Mouse (Mus musculus): Measurements from ENCODE around the gene Rap1gap2. TPM values are rescaled to one million over a fixed set of nuclear protein-coding genes. Genes with fewer than 3 reads are reported as not detected.

Gene Rap1gap2
- total RNA-seq (2021): 10 to 100 TPM in 1 of 2 experiments, 1 to 10 TPM in 1; 8.2 to 10.9 TPM
- long read RNA-seq, experiment 1, partial matches to known transcripts: 0 of 4 reads
- long read RNA-seq, experiment 1, other reads (novel, unspliced or antisense): 4 of 4 reads
- long read RNA-seq, experiment 2, partial matches to known transcripts: 1 of 4 reads
- long read RNA-seq, experiment 2, other reads (novel, unspliced or antisense): 3 of 4 reads

DNA sequence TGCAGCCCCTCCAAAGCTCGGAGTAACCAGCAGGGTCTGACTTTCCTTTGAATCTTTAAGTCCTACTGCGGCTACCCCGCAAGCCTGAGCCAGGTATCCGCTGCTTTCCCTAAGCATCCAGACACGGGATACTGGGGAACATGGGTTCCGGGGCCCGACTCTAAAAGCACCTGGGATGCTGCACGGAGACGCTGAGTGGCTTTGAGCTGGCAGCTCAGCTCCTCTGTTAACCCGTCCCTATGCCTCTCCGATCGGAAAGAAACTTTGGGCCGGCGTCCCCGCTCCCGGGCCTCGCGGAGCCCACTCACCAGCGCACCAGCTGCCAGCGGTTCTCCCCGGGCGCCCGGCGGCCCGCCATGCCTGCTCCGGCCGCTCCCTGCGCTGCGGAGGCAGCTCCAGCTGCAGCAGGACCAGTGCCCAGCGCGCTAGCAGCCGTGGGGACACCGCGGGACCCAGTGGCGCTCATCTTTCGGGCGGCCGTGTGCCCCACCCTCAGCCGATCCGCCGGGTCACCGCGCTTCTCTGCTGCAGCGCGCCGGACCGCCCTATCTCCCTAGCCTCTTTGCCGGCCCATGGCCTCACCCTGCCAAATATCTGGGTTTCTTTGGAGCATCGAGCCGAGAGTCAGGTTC, at the start of gene Rap1gap2:
Rap1gap2 (minus strand) TSS at position 371 of the 632 bp plus-strand sequence.
- DNase-seq (ENCODE audit: low spot score in 2 of 2): peak; percentile 29 to 30

DNA sequence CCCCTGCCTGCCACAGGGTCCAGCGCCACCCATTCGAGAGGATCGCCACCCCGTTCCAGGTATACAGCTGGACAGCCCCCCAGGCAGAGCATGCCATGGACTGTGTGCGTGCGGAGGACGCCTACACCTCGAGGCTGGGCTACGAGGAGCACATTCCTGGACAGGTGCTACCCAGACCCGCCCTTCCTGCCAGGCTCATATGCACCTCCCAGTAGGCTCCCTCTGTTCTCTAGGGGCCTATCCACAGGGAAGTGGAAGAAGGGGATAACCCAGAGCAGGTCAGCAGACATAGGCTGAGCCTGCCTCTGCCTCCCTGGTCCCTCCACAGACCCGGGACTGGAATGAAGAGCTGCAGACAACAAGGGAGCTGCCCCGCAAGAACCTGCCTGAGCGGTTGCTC, 49.6 kb upstream of the Rap1gap2 start:
- DNase-seq (ENCODE audit: low spot score in 2 of 2): peak in 1 of 2 experiments; percentile 14

DNA sequence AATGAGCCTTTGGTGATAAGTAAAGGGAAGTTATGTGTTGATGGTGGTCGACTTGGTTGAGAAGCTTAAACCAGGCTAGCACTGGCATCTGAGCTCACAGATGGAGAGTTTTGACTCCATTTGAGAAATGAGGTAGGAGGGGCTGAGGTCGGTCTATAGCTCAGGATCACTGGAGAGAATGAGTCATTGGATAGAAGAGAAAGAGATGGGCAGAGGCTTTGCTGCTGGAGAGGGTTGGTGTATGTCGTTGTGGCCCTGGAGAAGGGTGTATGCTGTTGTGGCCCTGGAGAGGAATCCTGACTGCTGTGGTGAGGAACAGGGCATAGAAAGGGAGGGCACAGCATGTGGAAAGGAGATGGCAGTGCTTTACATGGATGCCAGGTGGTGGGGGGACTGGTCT, 45.2 kb upstream of the Rap1gap2 start:
- peak in 1 of 2 experiments; percentile 46 for DNase-seq (ENCODE audit: low spot score in 2 of 2)

DNA sequence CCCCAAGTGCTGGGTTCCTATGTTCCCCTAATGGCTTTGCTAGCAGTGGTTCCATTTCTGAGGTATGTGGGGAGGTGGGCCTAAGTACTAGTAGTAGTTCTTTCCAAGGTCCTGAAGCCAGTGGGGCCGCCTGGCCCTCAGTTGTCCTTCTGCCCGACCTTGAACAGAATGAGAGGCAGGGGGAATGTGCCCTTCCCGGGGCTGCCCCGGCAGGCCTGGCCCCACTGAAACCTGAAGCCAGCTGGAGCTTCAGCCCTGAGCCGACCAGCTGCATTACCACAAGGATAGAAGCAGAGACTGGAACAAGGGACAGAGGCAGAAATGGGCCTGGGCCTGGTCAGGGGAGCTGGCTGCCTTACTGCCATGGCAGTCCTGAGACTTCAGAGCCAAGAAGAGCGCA, 42.7 kb upstream of the Rap1gap2 start:
- DNase-seq (ENCODE audit: low spot score in 2 of 2): peak in 1 of 2 experiments; percentile 28

DNA sequence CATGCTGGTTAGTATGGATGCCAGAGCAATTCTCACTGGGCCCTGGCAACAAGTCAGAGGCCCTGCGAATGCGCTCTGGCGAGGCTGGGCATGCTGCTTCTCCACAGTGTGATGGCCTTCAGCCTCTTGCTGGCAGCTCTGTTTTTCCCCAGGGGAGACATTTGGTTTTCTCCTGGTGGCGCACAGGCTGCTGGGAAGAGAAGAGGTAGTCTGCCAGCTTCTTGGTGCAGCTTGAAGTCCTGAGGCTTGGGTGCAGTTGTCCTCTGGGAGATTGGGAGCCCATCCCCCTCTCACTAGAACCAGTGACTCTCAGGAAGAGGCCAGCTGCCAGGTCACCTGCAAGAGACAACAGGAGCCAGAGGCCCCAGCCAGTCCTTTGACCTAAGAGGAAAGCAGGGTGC, 42.1 kb upstream of the Rap1gap2 start:
- DNase-seq (ENCODE audit: low spot score in 2 of 2): no peak

DNA sequence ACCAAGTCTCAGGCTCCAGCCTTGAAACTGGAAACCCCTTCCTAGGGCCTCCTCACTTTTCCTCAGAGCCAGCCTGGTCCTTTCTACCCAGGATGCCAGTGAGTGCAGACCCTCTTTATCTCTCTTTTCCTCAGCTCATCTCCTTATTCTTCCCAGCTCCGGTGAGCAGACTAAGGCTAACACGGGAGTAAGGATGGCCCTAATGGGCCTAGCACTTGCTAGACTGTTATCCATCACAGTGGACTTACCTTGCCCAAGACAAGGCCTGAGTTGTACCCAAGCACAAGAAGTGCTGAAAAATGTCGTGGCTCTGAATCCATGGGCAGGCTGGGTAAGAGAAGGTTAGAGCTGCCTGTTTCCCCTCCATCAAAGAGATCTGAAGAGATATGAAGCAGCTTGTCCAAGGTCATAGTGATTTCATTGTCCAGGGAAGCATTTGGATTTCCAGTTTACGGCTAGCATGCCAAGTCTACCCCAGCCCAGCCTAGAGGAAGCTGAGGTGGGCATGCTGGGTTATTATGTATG, 39.9 kb upstream of the Rap1gap2 start:
- no peak for DNase-seq (ENCODE audit: low spot score in 2 of 2)

DNA sequence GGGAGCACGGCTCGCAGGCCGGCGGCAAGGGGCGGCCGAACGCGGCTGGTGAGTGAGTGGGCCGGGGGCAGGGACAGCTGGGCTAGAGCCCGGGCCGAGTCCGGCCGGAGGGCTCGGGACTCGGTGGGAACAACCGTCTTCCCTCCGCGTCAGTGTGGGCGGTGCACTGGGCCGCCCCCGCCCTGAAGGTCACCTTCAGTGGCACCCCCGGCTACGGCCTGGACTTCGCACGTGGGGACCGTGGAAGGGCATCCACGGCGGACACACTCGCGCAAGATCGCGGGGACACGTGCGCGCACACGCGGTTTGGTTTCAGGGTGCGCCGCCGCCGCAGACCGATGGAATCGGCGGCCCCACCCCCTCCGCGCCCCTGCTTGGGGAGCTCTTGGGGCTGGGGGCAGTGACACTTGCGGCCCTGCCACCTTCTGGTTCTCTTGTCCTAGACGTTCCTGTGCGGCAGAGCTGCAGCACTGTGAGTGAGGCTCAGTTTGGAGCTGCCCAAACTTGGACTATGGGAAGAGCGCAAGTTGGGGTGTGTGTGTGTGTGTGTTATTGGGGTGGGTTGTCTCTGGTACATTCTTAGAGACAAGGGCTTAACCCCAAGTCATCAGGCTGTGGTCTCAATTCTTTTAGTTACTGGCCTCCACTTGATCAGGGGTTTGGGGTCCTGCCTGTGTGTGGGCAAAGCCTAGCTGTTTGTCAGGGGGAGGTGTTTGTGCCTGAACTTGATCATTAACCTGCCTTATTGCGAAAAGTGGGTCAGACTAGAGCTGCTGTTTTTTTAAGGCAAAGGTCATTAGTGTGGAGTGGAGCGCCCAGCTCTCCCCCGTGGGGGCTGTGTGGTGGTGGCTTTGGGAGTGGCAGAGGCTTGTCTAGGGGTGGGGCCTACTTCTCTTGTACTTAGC, 39.2 kb upstream of the Rap1gap2 start:
- DNase-seq (ENCODE audit: low spot score in 2 of 2): peak; percentile 55

DNA sequence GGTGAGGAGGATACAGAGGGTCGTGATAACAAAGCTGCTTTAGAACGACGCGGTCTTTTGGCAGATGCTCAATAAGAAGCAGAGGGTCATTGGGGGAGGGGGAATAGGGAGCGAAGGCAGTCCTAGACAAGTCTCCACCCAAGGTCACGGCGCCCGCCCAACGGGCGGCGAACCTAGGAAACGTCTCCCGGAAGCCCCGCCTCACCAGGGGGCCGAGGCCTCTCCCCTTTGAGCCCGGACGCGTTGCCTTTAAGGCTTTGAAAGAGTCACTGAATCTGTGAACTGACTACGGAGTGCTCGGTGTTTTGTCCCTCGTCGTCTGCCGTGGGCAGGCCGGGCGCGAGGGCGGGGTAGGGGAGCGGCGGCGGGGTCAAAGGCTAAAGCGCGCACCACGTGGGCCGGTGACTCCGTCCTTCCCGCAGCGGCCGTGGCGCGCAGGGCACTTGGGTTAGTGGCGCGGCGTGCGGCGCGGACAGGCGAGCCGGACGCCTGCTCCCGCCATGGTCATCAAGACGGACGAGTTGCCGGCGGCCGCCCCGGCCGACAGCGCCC, 38.5 kb upstream of the Rap1gap2 start, which contains the start of gene Cluh:
Cluh (plus strand) TSS at position 401 of the 552 bp plus-strand sequence.
- DNase-seq (ENCODE audit: low spot score in 2 of 2): peak; percentile 100

DNA sequence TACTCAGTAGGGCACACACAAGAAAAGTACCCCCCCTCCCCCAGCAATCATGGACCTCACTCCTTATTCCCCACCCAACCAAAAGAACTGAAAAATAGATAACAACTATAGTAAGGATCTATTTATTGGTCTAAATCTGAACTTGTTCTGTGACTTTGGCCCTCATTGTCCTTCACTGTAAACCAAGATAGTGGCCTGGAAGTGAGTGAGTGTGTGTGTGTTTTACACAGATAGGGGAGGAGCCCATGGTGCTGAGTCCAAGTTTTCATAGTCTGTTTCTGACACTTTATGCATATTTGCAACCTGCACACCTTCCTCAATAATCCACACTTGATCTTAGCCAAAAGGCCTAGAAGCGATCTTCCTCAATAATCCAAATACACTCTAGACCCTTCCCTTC, 38.0 kb upstream of the Rap1gap2 start:
- no peak for DNase-seq (ENCODE audit: low spot score in 2 of 2)

DNA sequence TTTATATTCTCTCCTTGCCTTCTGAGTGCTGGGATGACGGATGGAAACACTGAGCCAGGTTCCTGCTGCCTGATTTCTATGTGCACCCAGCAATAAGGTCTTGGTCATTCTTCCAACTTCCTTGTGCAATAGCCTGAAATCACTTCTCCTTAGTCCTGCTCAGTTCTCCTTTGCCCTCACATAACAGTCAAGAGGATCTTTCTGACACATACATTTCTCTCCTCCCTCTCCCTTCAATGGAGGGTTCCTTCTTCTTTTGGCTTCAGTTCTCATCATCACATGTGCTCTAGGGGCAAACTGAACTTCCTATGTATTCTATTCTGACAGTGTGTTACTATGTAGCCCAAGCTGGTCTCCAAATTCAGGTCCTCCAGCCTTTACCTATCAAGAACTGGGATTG, 37.3 kb upstream of the Rap1gap2 start:
- DNase-seq (ENCODE audit: low spot score in 2 of 2): no peak

DNA sequence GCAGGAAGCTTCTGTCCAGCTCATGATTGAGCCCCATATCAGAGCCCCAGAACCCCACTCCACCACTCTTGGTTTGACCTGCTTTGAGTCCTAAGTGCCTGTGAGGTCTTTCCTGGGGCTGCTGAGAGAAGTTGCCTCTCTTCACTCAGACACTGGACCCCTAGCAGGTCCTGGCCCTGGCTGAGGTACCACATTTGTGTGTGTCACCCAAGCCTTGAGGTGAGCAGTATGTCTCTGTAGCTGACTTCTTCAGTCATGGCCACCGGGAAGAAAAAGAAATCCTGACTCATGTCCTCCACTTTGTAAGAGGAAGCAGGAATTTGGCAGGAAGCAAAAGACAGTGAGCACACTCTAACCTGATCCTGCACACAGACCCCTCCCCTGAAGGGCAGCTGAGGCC, 28.9 kb upstream of the Rap1gap2 start:
- no peak for DNase-seq (ENCODE audit: low spot score in 2 of 2)

DNA sequence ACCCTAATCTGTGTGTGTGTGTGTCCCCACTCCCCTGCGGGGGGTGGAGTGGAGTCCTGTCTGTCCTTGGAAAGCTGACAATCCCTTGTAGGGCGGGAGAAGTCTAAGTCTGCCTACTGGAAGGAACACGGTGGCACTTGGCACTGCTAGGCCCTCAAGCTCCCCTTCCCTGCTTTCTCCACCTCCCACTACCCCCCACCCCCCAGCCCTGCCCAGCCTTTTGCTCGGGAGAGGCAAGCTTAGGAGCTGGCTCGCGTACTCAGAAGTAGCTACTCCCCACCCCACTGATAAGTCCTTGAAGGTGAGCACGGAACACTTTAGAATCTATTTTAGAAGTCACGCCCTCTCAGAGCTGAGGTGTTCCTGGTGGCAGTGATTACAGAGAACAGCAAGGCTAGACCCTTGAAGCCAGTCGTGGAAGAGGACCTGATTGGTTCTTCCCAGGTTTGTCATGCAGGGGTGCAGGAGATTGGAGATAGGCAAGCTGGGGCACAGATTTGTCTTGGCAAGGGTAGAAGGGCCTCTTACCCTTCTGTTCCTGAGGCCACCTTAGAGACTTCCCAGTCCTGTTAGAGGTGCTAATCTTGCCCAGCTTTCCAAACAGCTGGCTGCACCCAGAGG, 28.2 kb upstream of the Rap1gap2 start:
- DNase-seq (ENCODE audit: low spot score in 2 of 2): no peak

DNA sequence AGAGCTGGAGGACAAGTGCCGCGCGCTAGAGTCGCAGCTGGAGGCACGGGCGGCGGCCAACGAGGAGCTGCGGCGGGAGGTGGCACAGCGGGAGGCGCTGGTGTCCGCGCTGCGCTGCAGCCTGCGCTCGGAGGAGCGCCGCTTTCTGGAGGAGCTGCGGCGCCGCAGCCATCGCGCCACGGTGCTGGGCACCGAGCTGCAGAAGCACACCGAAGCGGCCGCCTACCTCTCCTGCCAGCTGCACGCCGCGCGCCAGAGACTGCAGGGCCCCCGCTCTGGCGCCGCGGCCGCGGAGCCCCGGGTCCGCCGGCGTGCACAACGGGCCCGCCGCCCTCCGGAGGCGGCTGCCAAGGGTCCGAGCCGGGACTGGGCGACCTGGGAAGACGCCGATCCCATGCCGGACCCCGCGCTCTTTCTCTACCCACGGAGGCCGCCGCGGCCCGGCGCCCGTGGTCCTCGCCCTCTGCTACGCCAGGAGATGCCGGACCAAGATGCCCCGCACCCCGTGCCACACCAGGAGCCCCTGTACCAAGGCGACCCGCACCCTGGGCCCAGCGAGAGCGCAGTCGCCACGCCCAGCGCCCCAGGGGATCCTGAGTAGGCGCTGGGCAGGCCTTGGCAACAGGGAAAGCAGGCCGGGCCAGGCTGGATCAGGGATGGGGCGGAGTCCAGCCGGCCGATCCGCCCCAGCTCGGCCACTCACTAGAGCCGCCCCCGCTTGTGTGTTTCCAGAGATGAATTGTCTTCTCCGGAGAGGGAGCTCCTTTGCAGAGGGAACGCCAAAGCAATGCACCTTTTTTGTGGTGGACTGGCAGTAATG, 27.5 kb upstream of the Rap1gap2 start:
- DNase-seq (ENCODE audit: low spot score in 2 of 2): peak; percentile 75 to 81

DNA sequence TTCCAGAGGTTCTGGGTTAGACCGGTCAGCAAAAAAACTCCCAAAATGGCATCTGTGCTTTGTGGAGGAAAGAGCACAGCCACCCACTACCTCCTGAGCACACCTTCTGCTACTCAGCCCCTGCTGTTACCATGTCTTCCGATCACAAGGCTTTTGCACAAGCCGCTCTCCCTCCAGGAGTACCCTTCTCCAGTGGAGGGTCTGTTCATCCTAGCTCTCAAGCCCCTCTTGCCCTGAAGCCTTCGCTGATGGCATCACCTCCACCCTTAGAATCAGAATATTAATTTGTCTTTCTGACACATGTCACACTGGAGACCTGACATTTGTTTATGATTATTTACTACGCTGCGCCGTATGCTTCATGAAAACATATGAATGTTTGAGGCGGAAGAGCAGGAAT, 26.8 kb upstream of the Rap1gap2 start:
- no peak for DNase-seq (ENCODE audit: low spot score in 2 of 2)

DNA sequence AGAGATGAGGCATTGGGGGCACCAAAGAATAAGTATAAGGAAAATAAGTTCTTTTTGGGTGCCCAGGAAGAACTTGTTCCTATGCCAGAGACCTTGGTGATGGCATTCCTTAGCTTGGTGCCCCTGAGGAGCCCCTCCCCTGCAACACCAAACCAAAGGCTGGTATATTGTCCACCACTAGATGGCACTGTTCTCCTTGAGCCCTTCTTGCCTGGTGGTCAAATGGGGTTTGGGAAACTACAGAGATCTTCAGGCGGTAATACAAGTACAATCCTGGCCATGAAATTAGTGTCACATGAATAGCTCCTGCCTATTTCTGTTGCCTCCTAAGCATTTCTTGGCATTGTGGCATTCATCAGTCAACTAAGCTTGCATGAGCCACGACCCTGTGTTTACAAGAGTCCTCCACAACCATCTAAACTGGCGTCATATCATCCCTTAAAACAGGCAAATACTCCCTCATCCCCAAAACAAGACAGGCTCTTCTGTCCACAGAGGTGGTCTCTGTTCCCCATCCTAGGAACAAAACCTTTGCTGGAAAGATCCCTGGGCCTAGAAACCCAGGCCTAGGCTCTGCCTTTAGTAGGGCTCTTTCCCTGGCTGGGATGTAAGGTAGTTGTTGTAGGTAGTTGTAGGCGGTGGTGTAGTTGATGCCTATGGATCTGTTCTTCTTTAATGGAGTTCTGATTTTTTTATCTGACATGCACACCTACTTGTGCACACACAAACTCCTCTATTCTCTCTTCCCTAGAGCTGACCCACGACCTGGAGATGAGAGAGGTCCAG, 24.0 kb upstream of the Rap1gap2 start:
- peak in 1 of 2 experiments; percentile 59 for DNase-seq (ENCODE audit: low spot score in 2 of 2)

DNA sequence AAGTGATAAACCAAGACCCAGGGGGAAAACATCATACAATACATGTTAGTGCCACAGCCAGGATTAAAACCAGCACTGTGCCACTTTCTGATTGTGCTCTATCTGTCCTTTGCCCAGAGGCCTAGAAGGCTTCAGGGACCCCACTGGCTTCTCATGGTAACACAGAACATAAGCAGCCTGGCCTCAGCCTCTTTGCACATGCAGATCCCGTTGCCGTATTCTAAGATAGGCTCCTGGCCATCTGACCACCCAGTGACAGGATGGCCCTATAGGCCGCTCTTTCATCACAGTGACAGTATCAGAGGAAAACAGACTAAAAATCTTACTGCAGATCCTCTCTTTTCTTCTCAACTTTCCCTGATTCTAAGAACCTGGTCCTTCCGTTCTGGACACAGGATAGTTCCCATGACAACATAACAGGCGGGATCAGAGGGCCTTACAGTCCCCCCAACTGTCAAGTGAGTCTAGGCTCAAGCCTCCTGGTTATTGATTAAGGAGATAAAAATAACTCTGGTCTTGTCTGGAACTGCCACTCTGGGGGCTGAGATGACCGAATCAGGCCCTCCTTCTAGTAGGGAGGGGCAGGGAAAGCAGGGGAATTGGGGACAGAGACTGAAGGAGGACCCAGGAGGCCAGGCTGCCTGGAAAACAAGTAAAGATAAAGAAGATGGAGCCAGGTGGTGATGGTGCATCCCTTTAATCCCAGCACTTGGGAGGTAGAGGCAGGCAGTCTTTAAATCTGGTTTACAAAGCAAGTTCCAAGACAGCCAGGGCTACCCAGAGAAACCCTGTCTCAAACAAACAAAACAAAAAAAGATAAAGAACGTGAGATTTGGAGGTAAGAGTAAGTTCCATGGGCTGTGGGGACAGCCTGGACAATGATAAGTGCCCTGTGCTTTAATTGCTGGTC, 21.4 kb upstream of the Rap1gap2 start:
- no peak for DNase-seq (ENCODE audit: low spot score in 2 of 2)

DNA sequence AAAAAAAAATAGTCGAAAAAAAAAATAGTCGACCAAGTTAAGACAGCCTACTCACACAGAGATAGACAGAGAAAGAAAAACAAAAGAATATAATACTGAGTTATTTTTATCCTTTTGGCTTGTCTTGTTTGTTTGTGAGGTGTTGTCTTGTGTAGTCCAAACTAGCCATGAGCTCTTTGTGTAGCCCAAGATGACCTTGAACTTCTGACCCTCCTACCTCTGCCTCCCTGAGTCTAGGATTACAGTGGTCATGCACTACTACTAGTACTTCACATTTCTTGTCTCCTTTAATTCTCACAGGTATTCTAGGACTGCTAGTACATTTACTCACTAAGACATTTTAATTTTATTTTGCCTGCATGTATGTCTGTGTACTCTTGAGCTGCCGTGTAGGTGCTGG, 16.8 kb upstream of the Rap1gap2 start:
- no peak for DNase-seq (ENCODE audit: low spot score in 2 of 2)

DNA sequence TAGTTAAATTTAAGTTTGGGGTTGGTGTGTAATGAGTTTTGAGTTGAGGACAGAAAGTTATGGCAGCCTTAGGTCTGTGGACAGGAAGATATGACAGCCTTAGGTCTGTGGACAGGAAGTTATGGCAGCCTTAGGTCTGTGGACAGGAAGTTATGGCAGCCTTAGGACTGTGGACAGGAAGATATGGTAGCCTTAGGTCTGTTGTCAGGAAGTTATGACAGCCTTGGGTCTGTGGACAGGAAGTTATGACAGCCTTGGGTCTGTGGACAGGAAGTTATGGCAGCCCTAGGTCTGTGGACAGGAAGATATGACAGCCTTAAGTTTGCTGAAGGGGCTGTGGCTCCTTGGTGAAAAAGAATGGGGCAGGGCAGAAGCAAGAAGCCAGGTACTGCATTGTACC, 14.6 kb upstream of the Rap1gap2 start:
- no peak for DNase-seq (ENCODE audit: low spot score in 2 of 2)

Measured in adrenal gland, adult 18-20 months (tissue).